Mouse (Mus musculus) bone marrow macrophage, adult 2 months (primary cell): Measurements from ENCODE around the gene Ctnnd2.

ENCODE experiments used
- CTCF ChIP-seq: IDR thresholded peaks from 2 replicates; pipeline ENCODE4 v1.5.1; 2012; ENCODE audit warnings: low read depth, mild to moderate bottlenecking, low read length, moderate library complexity
- POLR2A ChIP-seq: IDR thresholded peaks from 2 replicates; pipeline ENCODE4 v1.6.1; 2012; ENCODE audit warnings: mild to moderate bottlenecking, low read depth, low read length, borderline replicate concordance

DNA sequence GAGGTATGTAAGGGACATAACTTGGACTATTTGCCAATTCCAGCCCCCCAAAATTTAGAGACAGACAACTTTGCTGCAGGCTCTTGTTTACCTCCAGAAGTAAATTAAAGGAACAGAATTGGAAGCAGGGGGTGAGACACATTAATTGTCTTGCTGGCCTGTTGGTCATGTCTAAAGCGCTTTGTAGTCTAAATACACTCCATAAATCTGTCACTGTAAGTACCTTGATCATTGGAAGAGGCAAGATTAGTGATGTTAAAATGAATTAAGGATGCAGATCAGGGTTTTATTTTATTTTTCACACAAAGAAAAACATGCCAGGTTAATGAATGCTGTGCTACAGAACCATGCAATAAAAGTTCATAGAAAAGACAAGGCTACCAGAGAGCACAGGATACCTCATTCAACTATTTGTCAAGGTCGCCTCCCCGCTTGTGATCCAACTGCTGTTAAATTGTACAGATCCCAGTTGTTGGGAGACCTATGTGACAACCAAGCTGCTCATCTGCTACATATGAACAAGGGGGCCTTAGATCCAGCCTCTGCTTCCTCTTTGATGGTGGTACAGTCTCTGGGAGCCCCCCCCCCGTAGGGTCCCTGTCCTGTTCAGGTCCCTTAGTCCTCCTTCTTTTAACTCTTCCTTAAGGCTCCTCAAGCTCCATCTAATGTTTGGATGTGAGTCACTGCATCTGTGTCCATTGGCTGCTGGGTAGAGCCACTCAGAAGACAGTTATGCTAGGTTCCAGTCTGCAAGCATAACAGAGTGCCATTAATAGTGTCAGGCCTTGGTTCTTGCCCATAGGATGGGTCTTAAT, 792.7 kb downstream of the Ctnnd2 start:
- no peak for TF ChIP-seq POLR2A
- TF ChIP-seq CTCF: no peak
